Mouse (Mus musculus): ENCODE measurements around the gene Mex3b. TPM values are rescaled to one million over a fixed set of nuclear protein-coding genes. Genes with fewer than 3 reads are reported as not detected.
A peak's percentile ranks its signal among the peaks of the same experiment; 100 is the strongest.

Gene Mex3b
- polyA plus RNA-seq, 1 experiment from 2014 or later: 21.3 TPM

- peak overlapping the region; percentile 100 for H3K27ac ChIP-seq (replicated peaks)
- WGBS: under 1% methylated on average over 56 of the region's 56 CpGs
- H3K9ac ChIP-seq (replicated peaks): peak overlapping the region; percentile 100
- H3K9me3 ChIP-seq (replicated peaks): no peaks in the 10 kb centered on the region
- 0 out of 2 replicates have a peak, but pooled peaks cover 3% of the 10 kb centered on the region for H3K36me3 ChIP-seq
- ATAC-seq (ENCODE audit: low FRiP score): no peak
- H3K27me3 ChIP-seq (replicated peaks): no peaks in the 10 kb centered on the region
- peaks cover 31% of the 10 kb centered on the region for H3K4me1 ChIP-seq
- peak overlapping the region; percentile 91 for H3K4me3 ChIP-seq (replicated peaks)
- H3K4me2 ChIP-seq: peak overlapping the region; percentile 83
These were observed 1.4 kb downstream of the Mex3b start for GRCm38 (mm10) chr7:82868309-82869230.

- no peak for ATAC-seq (ENCODE audit: low FRiP score)
- peak overlapping the region; percentile 91 for H3K4me3 ChIP-seq (replicated peaks)
These were observed 2.4 kb downstream of the Mex3b start for GRCm38 (mm10) chr7:82869231-82870147.

GRCm38 (mm10) chr7:82870148-82870513 is 3.0 kb downstream of the Mex3b start:
- H3K27me3 ChIP-seq (replicated peaks): no peaks in the 10 kb centered on the region
- no peaks in the 10 kb centered on the region for H3K9me3 ChIP-seq (replicated peaks)
- 11% methylated on average over 18 of the region's 18 CpGs for WGBS
- 0 out of 2 replicates have a peak, but pooled peaks cover 3% of the 10 kb centered on the region for H3K36me3 ChIP-seq
- H3K4me3 ChIP-seq (replicated peaks): peak overlapping the region; percentile 91
- H3K9ac ChIP-seq (replicated peaks): peak overlapping the region; percentile 100
- peak overlapping the region; percentile 100 for H3K27ac ChIP-seq (replicated peaks)
- peak overlapping the region; percentile 83 for H3K4me2 ChIP-seq
- no peak for ATAC-seq (ENCODE audit: low FRiP score)
- peaks cover 18% of the 10 kb centered on the region for H3K4me1 ChIP-seq

More at GRCm38 (mm10) chr7:82869231-82870147, 2.4 kb downstream of the Mex3b start:
- Histone ChIP-seq H3K9ac (replicated peaks) (peak overlapping the region; percentile 100), H3K4me2 (peak overlapping the region; percentile 83), H3K27ac (replicated peaks) (peak overlapping the region; percentile 100), H3K4me1 (peaks cover 24% of the 10 kb centered on the region), H3K27me3 (replicated peaks) (no peaks in the 10 kb centered on the region), H3K36me3 (0 out of 2 replicates have a peak, but pooled peaks cover 3% of the 10 kb centered on the region), H3K9me3 (replicated peaks) (no peaks in the 10 kb centered on the region)
- WGBS: under 1% methylated on average over 56 of the region's 56 CpGs

- WGBS: 83% methylated on average over 5 of the region's 5 CpGs
These were observed 9.4 kb downstream of the Mex3b start for GRCm38 (mm10) chr7:82876551-82876950.

GRCm38 (mm10) chr7:82880016-82880415 is 12.9 kb downstream of the Mex3b start:
- no peak overlapping the region for H3K9ac ChIP-seq (replicated peaks)
- H3K27me3 ChIP-seq (replicated peaks): no peaks in the 10 kb centered on the region
- no peaks in the 10 kb centered on the region for H3K4me1 ChIP-seq
- no peak overlapping the region for H3K4me2 ChIP-seq
- H3K27ac ChIP-seq (replicated peaks): no peak overlapping the region
- no peaks in the 10 kb centered on the region for H3K9me3 ChIP-seq (replicated peaks)
- WGBS: 93% methylated on average over 5 of the region's 5 CpGs
- ATAC-seq (ENCODE audit: low FRiP score): no peak
- H3K36me3 ChIP-seq: no peaks in the 10 kb centered on the region
- H3K4me3 ChIP-seq (replicated peaks): no peak overlapping the region

More at GRCm38 (mm10) chr7:82876551-82876950, 9.4 kb downstream of the Mex3b start:
- no peak overlapping the region for H3K9ac ChIP-seq (replicated peaks)
- no peak overlapping the region for H3K27ac ChIP-seq (replicated peaks)
- no peaks in the 10 kb centered on the region for H3K36me3 ChIP-seq
- peaks cover 12% of the 10 kb centered on the region for H3K4me1 ChIP-seq
- no peak for ATAC-seq (ENCODE audit: low FRiP score)
- no peak overlapping the region for H3K4me2 ChIP-seq
- no peaks in the 10 kb centered on the region for H3K27me3 ChIP-seq (replicated peaks)
- H3K9me3 ChIP-seq (replicated peaks): no peaks in the 10 kb centered on the region
- no peak overlapping the region for H3K4me3 ChIP-seq (replicated peaks)

GRCm38 (mm10) chr7:82880700-82881099 is 13.6 kb downstream of the Mex3b start:
- Histone ChIP-seq H3K27me3 (replicated peaks) (no peaks in the 10 kb centered on the region), H3K9ac (replicated peaks) (no peak overlapping the region), H3K4me2 (no peak overlapping the region), H3K27ac (replicated peaks) (no peak overlapping the region), H3K4me3 (replicated peaks) (no peak overlapping the region), H3K36me3 (no peaks in the 10 kb centered on the region), H3K4me1 (no peaks in the 10 kb centered on the region), H3K9me3 (replicated peaks) (no peaks in the 10 kb centered on the region)
- ATAC-seq (ENCODE audit: low FRiP score): no peak
- WGBS: 93% methylated on average over 5 of the region's 5 CpGs

GRCm38 (mm10) chr7:82890317-82890850 is 23.3 kb downstream of the Mex3b start:
- 76% methylated on average over 6 of the region's 6 CpGs for WGBS
- no peak for ATAC-seq (ENCODE audit: low FRiP score)

GRCm38 (mm10) chr7:82890875-82891515 is 23.9 kb downstream of the Mex3b start:
- no peak overlapping the region for H3K4me3 ChIP-seq (replicated peaks)
- H3K27ac ChIP-seq (replicated peaks): no peak overlapping the region
- H3K36me3 ChIP-seq: no peaks in the 10 kb centered on the region
- no peak overlapping the region for H3K9ac ChIP-seq (replicated peaks)
- H3K4me2 ChIP-seq: no peak overlapping the region
- H3K4me1 ChIP-seq: peaks cover 3% of the 10 kb centered on the region; the same call in 1 of the 2 replicates
- 40% methylated on average over 1 of the region's 1 CpGs for WGBS
- H3K9me3 ChIP-seq (replicated peaks): no peaks in the 10 kb centered on the region
- ATAC-seq (ENCODE audit: low FRiP score): no peak
- no peaks in the 10 kb centered on the region for H3K27me3 ChIP-seq (replicated peaks)

More at GRCm38 (mm10) chr7:82890317-82890850, 23.3 kb downstream of the Mex3b start:
- Histone ChIP-seq H3K9ac (replicated peaks) (no peak overlapping the region), H3K36me3 (no peaks in the 10 kb centered on the region), H3K27ac (replicated peaks) (no peak overlapping the region), H3K9me3 (replicated peaks) (no peaks in the 10 kb centered on the region), H3K4me2 (no peak overlapping the region), H3K4me3 (replicated peaks) (no peak overlapping the region), H3K4me1 (no peaks in the 10 kb centered on the region), H3K27me3 (replicated peaks) (no peaks in the 10 kb centered on the region)

- no peak overlapping the region for H3K4me3 ChIP-seq (replicated peaks)
- H3K9ac ChIP-seq (replicated peaks): no peak overlapping the region
- H3K36me3 ChIP-seq: no peaks in the 10 kb centered on the region
- no peak for ATAC-seq (ENCODE audit: low FRiP score)
- H3K4me2 ChIP-seq: no peak overlapping the region
- 76% methylated on average over 1 of the region's 1 CpGs for WGBS
- no peaks in the 10 kb centered on the region for H3K9me3 ChIP-seq (replicated peaks)
- H3K4me1 ChIP-seq: peaks cover 11% of the 10 kb centered on the region; the same call in 1 of the 2 replicates
- no peak overlapping the region for H3K27ac ChIP-seq (replicated peaks)
- no peaks in the 10 kb centered on the region for H3K27me3 ChIP-seq (replicated peaks)
These were observed 27.2 kb downstream of the Mex3b start for GRCm38 (mm10) chr7:82894366-82894765.

GRCm38 (mm10) chr7:82895606-82896005 is 28.5 kb downstream of the Mex3b start:
- Histone ChIP-seq H3K36me3 (no peaks in the 10 kb centered on the region), H3K4me1 (peaks cover 11% of the 10 kb centered on the region; the same call in 1 of the 2 replicates), H3K27me3 (replicated peaks) (no peaks in the 10 kb centered on the region), H3K4me2 (no peak overlapping the region), H3K9ac (replicated peaks) (no peak overlapping the region), H3K4me3 (replicated peaks) (no peak overlapping the region), H3K27ac (replicated peaks) (no peak overlapping the region), H3K9me3 (replicated peaks) (no peaks in the 10 kb centered on the region)
- no peak for ATAC-seq (ENCODE audit: low FRiP score)
- WGBS: 59% methylated on average over 2 of the region's 2 CpGs

- Histone ChIP-seq H3K4me1 (peaks cover 11% of the 10 kb centered on the region; the same call in 1 of the 2 replicates), H3K27me3 (replicated peaks) (no peaks in the 10 kb centered on the region), H3K9ac (replicated peaks) (no peak overlapping the region), H3K4me3 (replicated peaks) (no peak overlapping the region), H3K4me2 (no peak overlapping the region), H3K9me3 (replicated peaks) (no peaks in the 10 kb centered on the region), H3K27ac (replicated peaks) (no peak overlapping the region), H3K36me3 (no peaks in the 10 kb centered on the region)
- WGBS: 29% methylated on average over 3 of the region's 3 CpGs
- ATAC-seq (ENCODE audit: low FRiP score): peak; percentile 63; the same call in 1 of the 2 replicates
These were observed 29.6 kb downstream of the Mex3b start for GRCm38 (mm10) chr7:82896750-82897149.

Measured in neural tube, embryonic 15.5 days (tissue).